Mouse (Mus musculus): ENCODE measurements around the gene Tnpo3. TPM values are rescaled to one million over a fixed set of nuclear protein-coding genes. Genes with fewer than 3 reads are reported as not detected.
"Not testable (repeated sequence)": the region's sequence is repeated elsewhere in the genome, so short reads cannot be mapped to it uniquely, and the experiment has no call there.

Gene Tnpo3
- polyA plus RNA-seq, 1 experiment from 2014 or later: 95.9 TPM

DNA sequence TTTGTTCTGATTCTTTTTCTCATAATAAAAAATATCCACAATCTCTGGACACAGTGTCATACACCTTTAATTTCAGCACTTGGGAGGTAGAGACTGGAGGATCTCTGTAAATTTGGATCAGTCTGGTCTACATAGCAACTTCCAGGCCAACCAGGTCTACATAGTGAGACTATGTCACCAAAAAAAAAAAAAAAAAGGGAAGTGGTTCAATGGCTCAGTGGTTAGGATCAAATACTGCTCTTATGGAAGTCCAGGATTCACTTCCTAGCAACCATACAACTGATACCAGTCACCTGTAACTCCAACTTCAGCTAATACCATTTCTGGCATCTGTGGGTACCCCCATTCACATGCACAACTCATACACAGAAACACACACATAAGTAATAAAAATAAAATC lies 9.5 kb downstream of the Tnpo3 start:
- H3K4me1 ChIP-seq (replicated peaks): peaks cover 5% of the 10 kb centered on the region; the same call in 1 of the 2 replicates
- no peaks in the 10 kb centered on the region for H3K27me3 ChIP-seq
- H3K36me3 ChIP-seq: no peaks in the 10 kb centered on the region
- no peaks in the 10 kb centered on the region for H3K9me3 ChIP-seq
- no peak overlapping the region for H3K4me3 ChIP-seq
- H3K27ac ChIP-seq: no peak overlapping the region
- no peak overlapping the region for H3K4me2 ChIP-seq
- ATAC-seq (ENCODE audit: low FRiP score): no peak
- no peak overlapping the region for H3K9ac ChIP-seq

DNA sequence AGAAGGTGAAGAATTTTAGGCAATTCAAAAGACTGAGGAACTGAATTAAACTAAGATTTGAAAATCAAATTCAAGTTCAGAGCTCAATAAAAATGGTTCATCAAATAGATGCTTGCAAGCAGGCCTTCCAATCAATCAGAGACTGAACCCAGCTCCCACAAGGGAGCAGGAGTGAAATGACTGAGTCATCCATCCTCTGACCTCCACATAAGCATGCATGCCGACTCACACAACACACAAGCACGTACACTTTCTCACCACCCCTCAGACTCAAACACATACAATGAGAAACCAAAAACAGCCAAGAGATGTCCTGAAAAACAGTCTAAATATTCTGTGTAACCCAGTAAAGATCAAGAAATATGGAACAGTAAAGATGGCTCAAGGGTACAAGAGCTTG lies 14.0 kb downstream of the Tnpo3 start:
- no peak for ATAC-seq (ENCODE audit: low FRiP score)
- Histone ChIP-seq H3K4me2 (no peak overlapping the region), H3K27ac (no peak overlapping the region), H3K27me3 (no peaks in the 10 kb centered on the region), H3K9ac (no peak overlapping the region), H3K4me1 (replicated peaks) (peaks cover 5% of the 10 kb centered on the region; the same call in 1 of the 2 replicates), H3K4me3 (no peak overlapping the region), H3K36me3 (no peaks in the 10 kb centered on the region), H3K9me3 (no peaks in the 10 kb centered on the region)
- 85% methylated on average over 2 of the region's 2 CpGs for WGBS

GRCm38 (mm10) chr6:29581202-29581601 lies 28.5 kb downstream of the Tnpo3 start:
- 96% methylated on average over 3 of the region's 3 CpGs for WGBS
- Histone ChIP-seq H3K4me2 (no peak overlapping the region), H3K27me3 (no peaks in the 10 kb centered on the region), H3K36me3 (peaks cover 72% of the 10 kb centered on the region), H3K9ac (no peak overlapping the region), H3K4me1 (replicated peaks) (no peaks in the 10 kb centered on the region), H3K27ac (no peak overlapping the region), H3K4me3 (no peak overlapping the region), H3K9me3 (no peaks in the 10 kb centered on the region)
- ATAC-seq (ENCODE audit: low FRiP score): no peak

DNA sequence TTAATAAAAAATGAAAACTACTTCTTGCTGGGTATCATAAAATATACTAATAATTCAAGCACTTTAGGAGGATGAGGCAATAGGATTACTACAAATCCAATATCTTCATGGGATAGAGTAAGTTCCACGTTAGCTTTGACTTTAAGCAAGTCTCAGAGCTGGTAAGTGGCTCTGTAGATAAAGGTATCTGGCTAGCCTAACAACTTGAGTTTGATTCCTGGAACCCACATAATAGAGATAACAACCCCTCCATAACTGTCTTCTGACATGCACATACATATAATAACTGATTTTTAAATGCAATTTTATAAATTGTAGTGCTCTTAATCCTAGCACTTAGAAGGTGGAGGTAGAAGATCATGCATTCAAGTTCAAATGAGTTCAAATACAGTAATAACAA lies 28.9 kb downstream of the Tnpo3 start:
- Histone ChIP-seq H3K4me3 (no peak overlapping the region), H3K9ac (no peak overlapping the region), H3K4me2 (no peak overlapping the region), H3K27ac (no peak overlapping the region), H3K27me3 (no peaks in the 10 kb centered on the region), H3K36me3 (peaks cover 71% of the 10 kb centered on the region), H3K4me1 (replicated peaks) (no peaks in the 10 kb centered on the region), H3K9me3 (no peaks in the 10 kb centered on the region)
- WGBS: 100% methylated on average over 1 of the region's 1 CpGs
- no peak for ATAC-seq (ENCODE audit: low FRiP score)

DNA sequence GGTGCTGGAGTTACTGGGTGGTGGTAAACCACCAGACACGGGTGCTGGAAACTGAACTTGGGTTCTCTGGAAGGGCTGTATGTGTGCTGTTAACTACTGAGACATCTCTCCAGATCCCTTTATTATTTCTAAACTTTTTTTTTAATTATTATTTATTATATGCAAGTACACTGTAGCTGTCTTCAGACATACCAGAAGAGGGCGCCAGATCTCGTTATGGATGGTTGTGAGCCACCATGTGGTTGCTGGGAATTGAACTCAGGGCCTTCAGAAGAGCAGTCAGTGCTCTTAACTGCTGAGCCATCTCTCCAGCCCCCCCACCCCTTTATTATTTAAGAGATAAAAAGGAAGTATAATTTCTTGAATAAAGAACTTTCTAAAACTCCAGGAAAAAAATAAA lies 33.3 kb downstream of the Tnpo3 start:
- H3K9me3 ChIP-seq; H3K9ac ChIP-seq; H3K4me3 ChIP-seq; H3K4me2 ChIP-seq; H3K27ac ChIP-seq; H3K27me3 ChIP-seq; ATAC-seq (ENCODE audit: low FRiP score); H3K4me1 ChIP-seq (replicated peaks): not testable (repeated sequence)
- WGBS: 83% methylated on average over 3 of the region's 3 CpGs
- H3K36me3 ChIP-seq: peaks cover 85% of the 10 kb centered on the region

- Histone ChIP-seq H3K36me3 (peaks cover 89% of the 10 kb centered on the region), H3K4me2 (no peak overlapping the region), H3K9me3 (no peaks in the 10 kb centered on the region), H3K9ac (no peak overlapping the region), H3K4me1 (replicated peaks) (no peaks in the 10 kb centered on the region), H3K27me3 (no peaks in the 10 kb centered on the region), H3K4me3 (no peak overlapping the region), H3K27ac (no peak overlapping the region)
- no peak for ATAC-seq (ENCODE audit: low FRiP score)
- WGBS: 95% methylated on average over 2 of the region's 2 CpGs
These were observed 52.6 kb downstream of the Tnpo3 start for GRCm38 (mm10) chr6:29557112-29557511.

- Histone ChIP-seq H3K27ac (no peak overlapping the region), H3K36me3 (peaks cover 86% of the 10 kb centered on the region), H3K4me3 (no peak overlapping the region), H3K27me3 (no peaks in the 10 kb centered on the region), H3K4me1 (replicated peaks) (no peaks in the 10 kb centered on the region), H3K4me2 (no peak overlapping the region), H3K9me3 (no peaks in the 10 kb centered on the region), H3K9ac (no peak overlapping the region)
- no peak for ATAC-seq (ENCODE audit: low FRiP score)
- WGBS: 90% methylated on average over 2 of the region's 2 CpGs
These were observed 57.2 kb downstream of the Tnpo3 start for GRCm38 (mm10) chr6:29552526-29552925.

GRCm38 (mm10) chr6:29548086-29548485 lies 61.6 kb downstream of the Tnpo3 start:
- Histone ChIP-seq H3K4me3 (no peak overlapping the region), H3K4me1 (replicated peaks) (no peaks in the 10 kb centered on the region), H3K9ac (no peak overlapping the region), H3K27ac (no peak overlapping the region), H3K36me3 (peaks cover 81% of the 10 kb centered on the region), H3K4me2 (no peak overlapping the region), H3K9me3 (no peaks in the 10 kb centered on the region), H3K27me3 (no peaks in the 10 kb centered on the region)
- no peak for ATAC-seq (ENCODE audit: low FRiP score)
- 100% methylated on average over 1 of the region's 1 CpGs for WGBS

GRCm38 (mm10) chr6:29547582-29547981 lies 62.1 kb downstream of the Tnpo3 start:
- H3K4me1 ChIP-seq (replicated peaks): no peaks in the 10 kb centered on the region
- no peak for ATAC-seq (ENCODE audit: low FRiP score)
- peaks cover 82% of the 10 kb centered on the region for H3K36me3 ChIP-seq

GRCm38 (mm10) chr6:29545611-29546010 lies 64.1 kb downstream of the Tnpo3 start:
- Histone ChIP-seq H3K36me3 (peaks cover 77% of the 10 kb centered on the region), H3K4me1 (replicated peaks) (no peaks in the 10 kb centered on the region), H3K9ac (no peak overlapping the region), H3K9me3 (no peaks in the 10 kb centered on the region), H3K27me3 (no peaks in the 10 kb centered on the region), H3K27ac (no peak overlapping the region), H3K4me2 (no peak overlapping the region), H3K4me3 (no peak overlapping the region)
- 98% methylated on average over 2 of the region's 2 CpGs for WGBS
- no peak for ATAC-seq (ENCODE audit: low FRiP score)

More at GRCm38 (mm10) chr6:29547582-29547981, 62.1 kb downstream of the Tnpo3 start:
- no peak overlapping the region for H3K4me2 ChIP-seq
- no peak overlapping the region for H3K4me3 ChIP-seq
- H3K9me3 ChIP-seq: no peaks in the 10 kb centered on the region
- H3K27me3 ChIP-seq: no peaks in the 10 kb centered on the region
- H3K27ac ChIP-seq: no peak overlapping the region
- no peak overlapping the region for H3K9ac ChIP-seq

GRCm38 (mm10) chr6:29540956-29541355 lies 68.7 kb downstream of the Tnpo3 start:
- Histone ChIP-seq H3K9me3 (no peaks in the 10 kb centered on the region), H3K4me1 (replicated peaks) (no peaks in the 10 kb centered on the region), H3K27ac (no peak overlapping the region), H3K9ac (no peak overlapping the region), H3K27me3 (no peaks in the 10 kb centered on the region), H3K36me3 (peaks cover 63% of the 10 kb centered on the region), H3K4me3 (no peak overlapping the region), H3K4me2 (no peak overlapping the region)
- 100% methylated on average over 1 of the region's 1 CpGs for WGBS
- no peak for ATAC-seq (ENCODE audit: low FRiP score)

GRCm38 (mm10) chr6:29540223-29540622 lies 69.5 kb downstream of the Tnpo3 start:
- Histone ChIP-seq H3K9ac (no peak overlapping the region), H3K36me3 (peaks cover 56% of the 10 kb centered on the region), H3K4me2 (no peak overlapping the region), H3K27ac (no peak overlapping the region), H3K9me3 (no peaks in the 10 kb centered on the region), H3K27me3 (no peaks in the 10 kb centered on the region), H3K4me1 (replicated peaks) (no peaks in the 10 kb centered on the region), H3K4me3 (no peak overlapping the region)
- ATAC-seq (ENCODE audit: low FRiP score): no peak
- 82% methylated on average over 6 of the region's 6 CpGs for WGBS

- H3K4me1 ChIP-seq (replicated peaks): no peaks in the 10 kb centered on the region
- H3K4me3 ChIP-seq: no peak overlapping the region
- no peak overlapping the region for H3K4me2 ChIP-seq
- no peak overlapping the region for H3K9ac ChIP-seq
- ATAC-seq (ENCODE audit: low FRiP score): no peak
- H3K9me3 ChIP-seq: no peaks in the 10 kb centered on the region
- H3K36me3 ChIP-seq: peaks cover 49% of the 10 kb centered on the region
- H3K27ac ChIP-seq: no peak overlapping the region
- no peaks in the 10 kb centered on the region for H3K27me3 ChIP-seq
- WGBS: 92% methylated on average over 8 of the region's 8 CpGs
These were observed 70.2 kb downstream of the Tnpo3 start for GRCm38 (mm10) chr6:29539502-29539901.

DNA sequence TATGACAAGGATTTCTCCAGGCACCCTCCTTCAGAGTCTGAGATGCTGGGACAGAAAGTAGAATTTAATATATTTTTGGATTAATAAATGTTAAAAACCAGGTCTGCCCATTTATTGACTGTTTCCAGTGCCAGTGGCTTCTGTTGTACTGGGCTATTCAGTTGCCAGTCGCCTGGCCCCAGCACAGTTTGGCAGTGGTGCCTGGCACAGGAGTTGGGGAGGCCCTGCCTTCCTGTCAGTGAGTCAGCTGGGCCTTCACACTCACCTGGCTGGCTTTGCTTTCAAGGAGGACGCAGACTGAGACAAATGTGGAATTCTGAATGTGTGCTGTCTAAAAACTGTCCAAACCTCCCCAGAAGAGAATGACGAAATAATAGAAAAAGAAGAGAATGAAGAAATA lies 72.5 kb downstream of the Tnpo3 start:
- 89% methylated on average over 3 of the region's 3 CpGs for WGBS
- no peak for ATAC-seq (ENCODE audit: low FRiP score)
- Histone ChIP-seq H3K27ac (no peak overlapping the region), H3K4me1 (replicated peaks) (no peaks in the 10 kb centered on the region), H3K9me3 (no peaks in the 10 kb centered on the region), H3K27me3 (no peaks in the 10 kb centered on the region), H3K4me3 (no peak overlapping the region), H3K4me2 (no peak overlapping the region), H3K36me3 (peaks cover 30% of the 10 kb centered on the region), H3K9ac (no peak overlapping the region)
